Mouse (Mus musculus): ENCODE data around the gene Mfsd1.

- TF ChIP-seq POLR2A (IDR thresholded peaks at IDR 0.05; ENCODE audit: control insufficient read depth, low read depth, low read length) = no peak
- TF ChIP-seq CTCF (IDR thresholded peaks at IDR 0.05; ENCODE audit: control insufficient read depth, insufficient read depth, insufficient replicate concordance, low read depth, low read length) = no peak
Observed at GRCm38 (mm10) chr3:67557718-67558354, 24.7 kb upstream of the Mfsd1 start.
